ENCODE assay signal across 26 mouse cellular contexts in the genomic region with DNA sequence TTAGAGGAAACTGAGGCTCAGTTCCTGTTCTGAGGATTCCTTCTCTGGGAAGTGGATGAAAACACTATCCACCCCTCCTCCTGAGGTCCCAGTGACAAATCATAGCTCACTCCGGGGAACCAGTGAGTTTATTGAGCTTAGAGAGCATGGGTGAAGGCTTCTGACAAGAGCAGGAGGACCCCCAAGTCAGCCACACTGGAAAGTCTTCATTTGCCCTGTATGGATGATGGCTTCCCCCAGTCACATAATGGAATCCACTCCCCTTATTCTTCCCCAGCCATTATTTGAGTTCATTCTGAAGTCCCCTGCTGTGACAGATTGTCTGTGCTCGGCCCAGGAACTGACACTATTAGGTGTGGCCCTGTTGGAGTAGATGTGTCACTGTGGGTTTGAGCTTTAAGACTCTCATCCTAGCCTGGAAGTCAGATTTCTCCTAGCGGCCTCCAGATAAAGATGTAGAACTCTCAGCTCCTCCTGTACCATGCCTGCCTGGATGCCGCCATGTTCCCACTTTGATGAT.
"Had no signal": no experiment of that assay in that cellular context is flagged by ENCODE, and none has a peak within 500 bp of the region (broad histone marks: within the 10 kb centered on the region; RNA-seq: fewer than 3 reads in every experiment).

No protein-coding gene starts in this region.

- H3K36me3 ChIP-seq: heart, embryonic 13.5 days; heart, embryonic 15.5 days; hindbrain, embryonic 10.5 days; hindbrain, embryonic 12.5 days; intestine, embryonic 15.5 days; limb, embryonic 13.5 days; limb, embryonic 15.5 days; liver, embryonic 12.5 days had no signal

- H3K9ac ChIP-seq: heart, embryonic 13.5 days; heart, embryonic 15.5 days; hindbrain, embryonic 12.5 days; hindbrain, embryonic 14.5 days; intestine, embryonic 15.5 days; limb, embryonic 13.5 days; limb, embryonic 15.5 days; liver, embryonic 12.5 days; liver, embryonic 14.5 days had no signal

- H3K27me3 ChIP-seq: heart, embryonic 13.5 days; heart, embryonic 15.5 days; hindbrain, embryonic 12.5 days; intestine, embryonic 15.5 days; limb, embryonic 13.5 days; limb, embryonic 15.5 days had no signal

- H3K27ac ChIP-seq: heart, embryonic 13.5 days; heart, embryonic 15.5 days; hindbrain, embryonic 10.5 days; hindbrain, embryonic 12.5 days; hindbrain, embryonic 14.5 days; intestine, embryonic 15.5 days; layer of hippocampus, adult 2 months; limb, embryonic 13.5 days; limb, embryonic 15.5 days; liver, embryonic 12.5 days; liver, embryonic 14.5 days had no signal

- H3K4me3 ChIP-seq: gastrocnemius, adult 2 months; heart, embryonic 13.5 days; heart, embryonic 15.5 days; hindbrain, embryonic 10.5 days; hindbrain, embryonic 12.5 days; intestine, embryonic 15.5 days; layer of hippocampus, adult 2 months; limb, embryonic 13.5 days; limb, embryonic 15.5 days; liver, embryonic 12.5 days had no signal

- H3K9me3 ChIP-seq: heart, embryonic 13.5 days; heart, embryonic 15.5 days; hindbrain, embryonic 10.5 days; hindbrain, embryonic 12.5 days; intestine, embryonic 15.5 days; limb, embryonic 13.5 days; limb, embryonic 15.5 days; liver, embryonic 12.5 days had no signal

- H3K4me2 ChIP-seq: heart, embryonic 11.5 days; heart, embryonic 13.5 days; heart, embryonic 15.5 days; hindbrain, embryonic 12.5 days; hindbrain, embryonic 14.5 days; intestine, embryonic 15.5 days; limb, embryonic 13.5 days; limb, embryonic 15.5 days; liver, embryonic 12.5 days had no signal

- DNase-seq: gastrocnemius, adult 2 months; gastrocnemius, postnatal 10 days; gastrocnemius, postnatal 25 days; heart, postnatal 4 days; kidney, adult 18-20 months; kidney, adult 8-10 months; kidney, postnatal 10 days; kidney, postnatal 25 days; kidney, postnatal 4 days; left cerebral cortex, postnatal 4 days; lung, adult 18-20 months had no signal

- ATAC-seq: hindbrain, embryonic 16.5 days; inflammation-experienced regulatory T-cells, adult 6 months; intestine, embryonic 15.5 days; intestine, postnatal 0 days; liver, embryonic 12.5 days had no signal
